8 mouse cellular contexts compared by ENCODE assay signal in genomic region chr5:149514087-149514671, GRCm38 (mm10). TPM values are rescaled to one million over a fixed set of nuclear protein-coding genes. Genes with fewer than 3 reads are reported as not detected.
DNase-seq lines count a peak whose midpoint lies in the region; ATAC-seq and TF ChIP-seq lines count a peak whose summit lies in the region.

No protein-coding gene starts in this region.

- H3K4me1 ChIP-seq in heart, adult 2 months (ENCODE audit: control insufficient read depth, insufficient read depth, low read length) = no peaks in the 10 kb centered on the region; the same call in none of the 2 replicates
- H3K4me1 ChIP-seq in intestine, embryonic 16.5 days (ENCODE audit: control insufficient read depth, insufficient read depth, low read length) = peaks cover 15% of the 10 kb centered on the region
- H3K4me1 ChIP-seq in lung, embryonic 14.5 days (ENCODE audit: insufficient read depth) = peaks cover 19% of the 10 kb centered on the region

- DNase-seq in cerebellum, adult 9-10 months = peak; percentile 5
- DNase-seq in embryo, embryonic 11 days = peak; percentile 79
- peak; percentile 31 to 39 for DNase-seq in heart, adult 2 months
- DNase-seq in lung, embryonic 14.5 days = peak; percentile 94
- peak; percentile 81 for DNase-seq in retina, postnatal 1 day
- no peak for DNase-seq in thymus, postnatal 25 days

- no peak overlapping the region for H3K4me3 ChIP-seq in heart, adult 2 months
- H3K4me3 ChIP-seq in intestine, embryonic 16.5 days (ENCODE audit: low read length) = no peak overlapping the region
- H3K4me3 ChIP-seq in lung, embryonic 14.5 days (ENCODE audit: low read depth, low read length) = no peak overlapping the region

- no peak for TF ChIP-seq EP300 in heart, adult 2 months (IDR thresholded peaks at IDR 0.05; ENCODE audit: insufficient read depth, low read depth, low read length)

- no peak for TF ChIP-seq POLR2A in heart, adult 2 months (IDR thresholded peaks at IDR 0.05; ENCODE audit: insufficient read depth, low read depth, low read length)

- intact Hi-C loops in heart, adult 2 months (cut with DNase I) = no loop called here

- peak overlapping the region; percentile 3; the same call in 1 of the 2 replicates for H3K27ac ChIP-seq in heart, adult 2 months
- H3K27ac ChIP-seq in intestine, embryonic 16.5 days (ENCODE audit: low read length) = peak overlapping the region; percentile 70
- peak overlapping the region; percentile 95 for H3K27ac ChIP-seq in lung, embryonic 14.5 days (ENCODE audit: low read depth)

- WGBS in heart, adult 2 months = 10% methylated on average over 14 of the region's 14 CpGs
- WGBS in intestine, embryonic 16.5 days = 25% methylated on average over 14 of the region's 14 CpGs
- WGBS in lung, embryonic 14.5 days = 2% methylated on average over 14 of the region's 14 CpGs

- H3K9me3 ChIP-seq in intestine, embryonic 16.5 days (ENCODE audit: control insufficient read depth, low read length) = no peaks in the 10 kb centered on the region
- H3K9me3 ChIP-seq in lung, embryonic 14.5 days (ENCODE audit: low read depth, low read length) = no peaks in the 10 kb centered on the region

- no peaks in the 10 kb centered on the region for H3K27me3 ChIP-seq in heart, adult 2 months (ENCODE audit: control insufficient read depth, insufficient read depth, low read length)
- no peaks in the 10 kb centered on the region for H3K27me3 ChIP-seq in intestine, embryonic 16.5 days (replicated peaks; ENCODE audit: control insufficient read depth, insufficient read depth, low read length)
- H3K27me3 ChIP-seq in lung, embryonic 14.5 days (ENCODE audit: insufficient read depth, low read length) = no peaks in the 10 kb centered on the region

- no peaks in the 10 kb centered on the region for H3K36me3 ChIP-seq in heart, adult 2 months (ENCODE audit: control insufficient read depth, insufficient read depth, low read length)
- H3K36me3 ChIP-seq in intestine, embryonic 16.5 days (ENCODE audit: control insufficient read depth, insufficient read depth, low read length) = no peaks in the 10 kb centered on the region
- no peaks in the 10 kb centered on the region for H3K36me3 ChIP-seq in lung, embryonic 14.5 days (ENCODE audit: insufficient read depth)

- no peak for ATAC-seq in cerebellum, adult (ENCODE audit: insufficient number of reproducible peaks, low FRiP score, low TSS enrichment)
- peak; percentile 81 for ATAC-seq in intestine, embryonic 16.5 days
- ATAC-seq in lung, embryonic 14.5 days (ENCODE audit: insufficient read depth) = peak; percentile 86

- no peak for TF ChIP-seq CTCF in heart, adult 2 months (IDR thresholded peaks at IDR 0.05)
- TF ChIP-seq CTCF in lung, embryonic 14.5 days (IDR thresholded peaks at IDR 0.05; ENCODE audit: low read depth) = peak; percentile 47

- no peak overlapping the region for H3K9ac ChIP-seq in heart, adult 2 months (ENCODE audit: low read depth, low read length)
- H3K9ac ChIP-seq in intestine, embryonic 16.5 days (ENCODE audit: low read depth, low read length) = no peak overlapping the region
- H3K9ac ChIP-seq in lung, embryonic 14.5 days = peak overlapping the region; percentile 36

- H3K79me2 ChIP-seq in heart, adult 2 months (replicated peaks; ENCODE audit: control insufficient read depth, insufficient read depth, low read length) = no peaks in the 10 kb centered on the region

- H3K4me2 ChIP-seq in intestine, embryonic 16.5 days (ENCODE audit: low read depth, low read length) = peak overlapping the region; percentile 10; the same call in 1 of the 2 replicates
- H3K4me2 ChIP-seq in lung, embryonic 14.5 days = peak overlapping the region; percentile 54

RNA-seq across cellular contexts. Expression of gene Wdr95, which starts 14.3 kb away (rescaled TPM):
- not detected for total RNA-seq in heart, adult 2 months (2021)
- 0.06 and 0.29 TPM in 2 replicates for polyA plus RNA-seq in heart, adult 2 months (2012; rRNA removed)
- not detected in 2 replicates for polyA plus RNA-seq in intestine, embryonic 16.5 days (2015; fragmentation: Nextera tagmentation; extraction: Ambion mirVana)
- polyA plus RNA-seq in lung, embryonic 14.5 days (2014; fragmentation: Nextera tagmentation; extraction: Ambion mirVana) = not detected in 2 replicates

Comparison
In these comparisons a context has a peak if more than half of its experiments do, and no peak if none do; other contexts are left out.
1. H3K27ac ChIP-seq: peak in every context shown above with its lines; median percentile 95 in lung, embryonic 14.5 days; 70 in intestine, embryonic 16.5 days; 3 in heart, adult 2 months.